Mouse (Mus musculus) myocyte (in vitro differentiated cells): ENCODE data around the gene Klf15. TPM values are rescaled to one million over a fixed set of nuclear protein-coding genes. Genes with fewer than 3 reads are reported as not detected.

Experiments used
- H3K27me3 ChIP-seq: one replicate; pipeline ENCODE4 v1.6.1; 2011; ENCODE audit not compliant: control insufficient read depth, insufficient read depth, insufficient read length
- H3K36me3 ChIP-seq: one replicate; pipeline ENCODE4 v1.6.1; 2011; ENCODE audit not compliant: control insufficient read depth, insufficient read depth
- H3K4me2 ChIP-seq: one replicate; pipeline ENCODE4 v1.6.1; 2011; ENCODE audit warnings: low read depth, control low read depth
- H3K4me3 ChIP-seq: one replicate; pipeline ENCODE4 v1.5.1; 2011; ENCODE audit warnings: mild to moderate bottlenecking, control low read depth, moderate library complexity
- H3K79me2 ChIP-seq: one replicate; pipeline ENCODE4 v1.6.1; 2011; ENCODE audit not compliant: control insufficient read depth, insufficient read depth
- H3ac ChIP-seq: one replicate; pipeline ENCODE4 v1.6.1; 2011; ENCODE audit not compliant: control insufficient read depth, insufficient read length
- CEBPB ChIP-seq: IDR thresholded peaks from 2 replicates; pipeline ENCODE4 v1.6.1; 2011; ENCODE audit warnings: mild to moderate bottlenecking, moderate library complexity; ENCODE audit not compliant: poor library complexity, insufficient read depth, severe bottlenecking
- E2F4 ChIP-seq: IDR thresholded peaks from one replicate; pipeline ENCODE4 v1.6.1; 2011; ENCODE audit warnings: mild to moderate bottlenecking, control low read depth, moderate library complexity; ENCODE audit not compliant: insufficient read depth
- MAX ChIP-seq: IDR thresholded peaks from one replicate; pipeline ENCODE4 v1.6.1; 2011; ENCODE audit warnings: low read depth, mild to moderate bottlenecking, control low read depth
- MYOD1 ChIP-seq, 3 experiments: IDR thresholded peaks; one replicate each; pipeline ENCODE4 v1.6.1; 2011; ENCODE audit warnings: control low read depth in 2 of 3, low read depth in 2 of 3, mild to moderate bottlenecking in 2 of 3, moderate library complexity in 1 of 3; ENCODE audit not compliant: insufficient read length in 2 of 3, control insufficient read depth in 1 of 3
- MYOG ChIP-seq, 3 experiments: IDR thresholded peaks; one replicate each; pipeline ENCODE4 v1.6.1; 2011; ENCODE audit warnings: control low read depth in 2 of 3, low read depth in 2 of 3, mild to moderate bottlenecking in 2 of 3; ENCODE audit not compliant: insufficient read length in 2 of 3, control insufficient read depth in 1 of 3, insufficient read depth in 1 of 3
- POLR2A ChIP-seq: IDR thresholded peaks from one replicate; pipeline ENCODE4 v1.6.1; 2011; ENCODE audit warnings: low read depth, mild to moderate bottlenecking, control low read depth, moderate library complexity; ENCODE audit not compliant: insufficient read length
- POLR2AphosphoS2 ChIP-seq: IDR thresholded peaks from one replicate; pipeline ENCODE4 v1.6.1; 2011; ENCODE audit warnings: low read depth, control low read depth; ENCODE audit not compliant: insufficient read length
- REST ChIP-seq: IDR thresholded peaks from one replicate; pipeline ENCODE4 v1.6.1; 2011; ENCODE audit warnings: mild to moderate bottlenecking, control low read depth, moderate library complexity; ENCODE audit not compliant: insufficient read depth, insufficient read length
- SRF ChIP-seq: IDR thresholded peaks from one replicate; pipeline ENCODE4 v1.6.1; 2011; ENCODE audit warnings: low read depth; ENCODE audit not compliant: control insufficient read depth, insufficient read length
- TCF12 ChIP-seq: IDR thresholded peaks from one replicate; pipeline ENCODE4 v1.6.1; 2011; ENCODE audit warnings: mild to moderate bottlenecking, control low read depth; ENCODE audit not compliant: poor library complexity, insufficient read depth, severe bottlenecking
- TCF3 ChIP-seq: IDR thresholded peaks from one replicate; pipeline ENCODE4 v1.6.1; 2011; ENCODE audit warnings: low read depth, control low read depth; ENCODE audit not compliant: insufficient read length
- USF1 ChIP-seq: IDR thresholded peaks from one replicate; pipeline ENCODE4 v1.6.1; 2011; ENCODE audit warnings: low read depth, mild to moderate bottlenecking, control low read depth, moderate library complexity
- polyA plus RNA-seq: library from polyadenylated mRNA; unstranded; fragments of >200 nt; fragmentation: generic; extraction: Trizol; gene quantifications from one replicate; pipeline ENCODE4 v1.2.1, GENCODE M21; 2012; ENCODE audit warnings: missing spikeins

Gene Klf15
- polyA plus RNA-seq, 1 experiment: 1.8 TPM

DNA sequence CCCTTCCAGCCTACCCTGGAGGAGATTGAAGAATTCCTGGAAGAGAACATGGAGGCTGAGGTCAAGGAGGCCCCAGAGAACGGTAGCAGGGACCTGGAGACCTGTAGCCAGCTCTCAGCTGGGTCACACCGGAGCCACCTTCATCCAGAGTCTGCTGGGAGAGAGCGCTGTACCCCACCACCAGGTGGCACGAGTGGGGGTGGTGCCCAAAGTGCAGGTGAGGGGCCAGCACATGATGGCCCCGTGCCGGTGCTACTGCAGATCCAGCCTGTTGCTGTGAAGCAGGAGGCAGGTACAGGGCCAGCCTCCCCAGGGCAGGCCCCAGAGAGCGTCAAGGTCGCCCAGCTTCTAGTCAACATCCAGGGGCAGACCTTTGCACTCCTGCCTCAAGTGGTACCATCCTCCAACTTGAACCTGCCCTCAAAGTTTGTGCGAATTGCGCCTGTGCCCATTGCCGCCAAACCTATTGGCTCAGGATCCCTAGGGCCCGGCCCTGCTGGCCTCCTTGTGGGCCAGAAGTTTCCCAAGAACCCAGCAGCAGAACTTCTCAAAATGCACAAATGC, 4.6 kb downstream of the Klf15 start:
- Histone ChIP-seq H3K27me3 (peaks cover 33% of the 10 kb centered on the region), H3ac (no peak overlapping the region), H3K4me2 (peak overlapping the region; percentile 60), H3K36me3 (no peaks in the 10 kb centered on the region), H3K4me3 (peak overlapping the region; percentile 18), H3K79me2 (no peaks in the 10 kb centered on the region)
- TF ChIP-seq USF1: no peak
- no peak for TF ChIP-seq MAX
- TF ChIP-seq MYOD1 (IDR thresholded peaks at IDR 0.05; ENCODE audit: control insufficient read depth in 1 of 3, insufficient read length in 2 of 3, low read depth in 2 of 3): no peak
- no peak for TF ChIP-seq E2F4
- no peak for TF ChIP-seq POLR2A
- no peak for TF ChIP-seq TCF3
- no peak for TF ChIP-seq CEBPB
- no peak for TF ChIP-seq TCF12
- TF ChIP-seq POLR2AphosphoS2: no peak
- no peak for TF ChIP-seq MYOG (IDR thresholded peaks at IDR 0.05; ENCODE audit: control insufficient read depth in 1 of 3, insufficient read depth in 1 of 3, insufficient read length in 2 of 3, low read depth in 2 of 3)
- no peak for TF ChIP-seq SRF
- no peak for TF ChIP-seq REST

DNA sequence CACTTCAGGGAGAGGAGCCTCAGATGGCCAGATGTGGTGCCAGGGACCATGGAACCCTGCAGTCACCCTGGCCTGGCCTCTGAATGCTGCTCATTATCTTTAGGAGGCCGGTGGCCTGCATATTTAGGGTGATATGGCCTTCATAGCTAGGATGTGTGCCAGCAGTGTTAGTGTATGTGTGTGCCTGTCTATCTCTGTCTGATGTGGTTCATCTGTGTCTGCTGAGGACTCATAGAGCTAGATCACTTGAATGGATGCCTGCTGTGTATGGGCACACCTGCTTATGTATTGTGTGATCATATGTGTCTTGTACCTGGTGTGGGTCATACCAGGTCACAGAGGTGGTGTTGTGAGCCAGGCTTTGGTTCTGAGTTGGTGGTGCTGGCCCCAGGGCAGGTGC, 5.8 kb downstream of the Klf15 start:
- no peak overlapping the region for H3ac ChIP-seq
- peaks cover 33% of the 10 kb centered on the region for H3K27me3 ChIP-seq
- peak overlapping the region; percentile 18 for H3K4me3 ChIP-seq
- no peaks in the 10 kb centered on the region for H3K36me3 ChIP-seq
- no peak for TF ChIP-seq TCF12
- TF ChIP-seq MYOG (IDR thresholded peaks at IDR 0.05; ENCODE audit: control insufficient read depth in 1 of 3, insufficient read depth in 1 of 3, insufficient read length in 2 of 3, low read depth in 2 of 3): no peak
- no peak for TF ChIP-seq SRF
- no peak for TF ChIP-seq MYOD1 (IDR thresholded peaks at IDR 0.05; ENCODE audit: control insufficient read depth in 1 of 3, insufficient read length in 2 of 3, low read depth in 2 of 3)
- no peak for TF ChIP-seq E2F4
- TF ChIP-seq REST: no peak
- TF ChIP-seq POLR2A: no peak
- TF ChIP-seq USF1: no peak
- TF ChIP-seq CEBPB: no peak
- TF ChIP-seq POLR2AphosphoS2: no peak
- no peak for TF ChIP-seq TCF3
- TF ChIP-seq MAX: no peak
- H3K4me2 ChIP-seq: peak overlapping the region; percentile 38
- no peaks in the 10 kb centered on the region for H3K79me2 ChIP-seq

DNA sequence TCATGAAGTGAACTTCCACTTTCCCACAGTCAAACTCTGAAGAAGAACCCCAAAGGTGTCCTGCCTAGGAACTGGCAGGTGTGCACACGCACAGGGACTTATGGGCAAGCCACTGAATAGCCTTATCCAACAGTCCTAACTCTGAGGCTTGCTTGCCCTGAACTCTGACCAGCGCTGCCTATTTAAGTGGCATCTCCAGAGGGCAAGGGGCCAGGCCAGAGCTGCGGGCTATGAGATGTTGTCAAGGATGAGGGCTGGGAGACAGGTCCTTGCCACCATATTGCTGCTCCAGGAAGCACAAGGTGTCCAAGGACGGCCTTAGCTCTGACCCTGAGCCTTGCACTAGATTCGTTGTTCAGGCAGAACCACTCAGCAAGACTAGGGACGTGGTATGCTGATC, 6.7 kb downstream of the Klf15 start:
- H3K27me3 ChIP-seq: peaks cover 35% of the 10 kb centered on the region
- H3K4me3 ChIP-seq: peak overlapping the region; percentile 18
- TF ChIP-seq MYOG (IDR thresholded peaks at IDR 0.05; ENCODE audit: control insufficient read depth in 1 of 3, insufficient read depth in 1 of 3, insufficient read length in 2 of 3, low read depth in 2 of 3) (no peak), MAX (no peak), POLR2AphosphoS2 (no peak), MYOD1 (IDR thresholded peaks at IDR 0.05; ENCODE audit: control insufficient read depth in 1 of 3, insufficient read length in 2 of 3, low read depth in 2 of 3) (no peak)

DNA sequence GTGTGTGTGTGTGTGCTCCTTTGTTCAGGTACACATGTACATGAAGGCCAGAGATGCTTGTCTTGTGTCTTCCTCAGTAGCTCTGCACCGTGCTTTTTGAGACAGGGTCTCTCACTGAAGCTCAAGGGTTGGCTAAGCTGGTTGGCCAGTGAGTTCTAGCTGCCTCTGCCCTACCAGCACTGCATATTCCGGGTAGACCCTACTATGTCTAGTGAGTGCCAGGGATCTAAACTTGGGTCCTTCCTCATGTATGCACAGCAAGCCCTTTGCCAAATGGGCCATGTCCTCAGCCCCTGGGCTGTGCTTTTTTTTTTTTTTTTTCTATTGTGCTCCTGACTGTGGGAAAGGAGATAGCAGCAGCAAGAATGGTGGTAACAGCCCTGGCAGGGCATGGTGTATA, 7.9 kb downstream of the Klf15 start:
- H3K4me3 ChIP-seq: no peak overlapping the region
- H3K4me2 ChIP-seq: no peak overlapping the region
- peaks cover 27% of the 10 kb centered on the region for H3K27me3 ChIP-seq
- H3K79me2 ChIP-seq: no peaks in the 10 kb centered on the region
- H3K36me3 ChIP-seq: no peaks in the 10 kb centered on the region
- H3ac ChIP-seq: no peak overlapping the region
- TF ChIP-seq CEBPB: no peak
- no peak for TF ChIP-seq MAX
- TF ChIP-seq E2F4: no peak
- no peak for TF ChIP-seq USF1
- TF ChIP-seq POLR2A: no peak
- no peak for TF ChIP-seq REST
- TF ChIP-seq POLR2AphosphoS2: no peak
- no peak for TF ChIP-seq SRF
- no peak for TF ChIP-seq TCF12
- TF ChIP-seq MYOD1 (IDR thresholded peaks at IDR 0.05; ENCODE audit: control insufficient read depth in 1 of 3, insufficient read length in 2 of 3, low read depth in 2 of 3): no peak
- TF ChIP-seq TCF3: no peak
- no peak for TF ChIP-seq MYOG (IDR thresholded peaks at IDR 0.05; ENCODE audit: control insufficient read depth in 1 of 3, insufficient read depth in 1 of 3, insufficient read length in 2 of 3, low read depth in 2 of 3)

More for the DNA sequence above, 6.7 kb downstream of the Klf15 start:
- Histone ChIP-seq H3ac (no peak overlapping the region), H3K4me2 (no peak overlapping the region), H3K79me2 (no peaks in the 10 kb centered on the region), H3K36me3 (no peaks in the 10 kb centered on the region)

DNA sequence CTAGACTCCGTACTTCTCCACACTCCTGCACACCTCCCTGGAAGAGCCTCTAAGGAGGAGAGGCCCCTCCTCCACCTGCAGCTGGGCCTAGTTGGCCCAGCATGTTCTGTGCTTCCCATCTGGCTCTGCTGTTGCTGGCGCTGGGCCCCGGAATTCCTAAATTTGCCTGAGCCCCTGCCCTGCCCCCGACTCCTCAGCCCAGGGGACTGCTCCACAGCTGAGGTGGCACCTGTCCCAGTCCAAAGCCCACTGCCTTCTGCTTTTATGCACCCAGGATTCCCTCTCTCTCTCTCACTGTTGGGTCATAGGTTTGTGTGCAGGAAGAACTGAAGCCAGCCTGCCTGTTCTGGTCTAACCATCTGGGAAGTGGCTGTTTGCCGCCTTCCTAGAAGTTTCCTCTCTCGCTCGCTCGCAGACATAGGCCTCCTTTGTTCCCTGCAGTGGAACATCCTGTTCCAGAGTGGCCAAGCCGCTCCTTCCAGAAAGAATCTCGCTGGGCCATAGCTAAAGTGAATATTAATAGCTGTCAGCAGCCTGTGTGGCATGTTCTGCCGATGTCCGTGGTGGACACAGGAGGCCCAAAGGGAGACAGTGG, 8.7 kb downstream of the Klf15 start:
- H3ac ChIP-seq: no peak overlapping the region
- H3K4me3 ChIP-seq: no peak overlapping the region
- H3K36me3 ChIP-seq: no peaks in the 10 kb centered on the region
- H3K27me3 ChIP-seq: peaks cover 27% of the 10 kb centered on the region
- no peak for TF ChIP-seq POLR2AphosphoS2
- TF ChIP-seq REST: no peak
- no peak for TF ChIP-seq TCF3
- no peak for TF ChIP-seq E2F4
- no peak for TF ChIP-seq MYOG (IDR thresholded peaks at IDR 0.05; ENCODE audit: control insufficient read depth in 1 of 3, insufficient read depth in 1 of 3, insufficient read length in 2 of 3, low read depth in 2 of 3)
- TF ChIP-seq POLR2A: no peak
- TF ChIP-seq CEBPB: no peak
- TF ChIP-seq SRF: no peak
- no peak for TF ChIP-seq MAX
- TF ChIP-seq USF1: no peak
- TF ChIP-seq TCF12: no peak
- TF ChIP-seq MYOD1 (IDR thresholded peaks at IDR 0.05; ENCODE audit: control insufficient read depth in 1 of 3, insufficient read length in 2 of 3, low read depth in 2 of 3): no peak
- H3K79me2 ChIP-seq: no peaks in the 10 kb centered on the region
- no peak overlapping the region for H3K4me2 ChIP-seq
